Mouse (Mus musculus) cerebellum, adult 2 months (tissue): Measurements from ENCODE around the gene Tcf20.

Source experiments
- CTCF ChIP-seq: fragments of 200-500 bp; IDR thresholded peaks from 2 replicates; pipeline ENCODE4 v1.5.1; 2011; ENCODE audit warnings: low read depth, mild to moderate bottlenecking, control low read depth, low read length, moderate library complexity, borderline replicate concordance; ENCODE audit not compliant: insufficient read depth
- POLR2A ChIP-seq: fragments of 200-500 bp; IDR thresholded peaks from 2 replicates; pipeline ENCODE4 v1.6.1; 2011; ENCODE audit warnings: low read length, control low read depth, borderline replicate concordance; ENCODE audit not compliant: insufficient read depth

DNA sequence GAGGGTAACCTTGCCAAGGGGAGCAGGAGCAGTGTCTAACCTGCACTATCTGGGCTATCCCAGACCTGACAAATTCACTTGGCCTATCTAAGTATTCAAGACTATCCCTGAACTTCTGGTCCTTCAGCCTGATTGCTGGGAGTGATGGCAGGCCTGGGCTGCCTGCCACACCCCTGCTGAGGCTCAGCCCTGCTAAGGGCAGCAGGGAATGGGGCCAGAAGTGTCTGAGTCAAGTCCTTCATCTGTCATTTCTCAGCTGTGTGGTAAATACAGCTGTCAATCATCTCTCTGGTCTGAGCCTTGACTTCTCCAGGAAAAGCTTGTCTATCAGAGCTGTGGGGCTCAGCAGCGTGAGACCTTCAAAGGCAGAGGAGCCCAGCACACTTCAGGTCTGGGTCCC lies 8.1 kb downstream of the Tcf20 start:
- TF ChIP-seq CTCF, result no peak
- TF ChIP-seq POLR2A, result no peak
